Mouse (Mus musculus) urinary bladder, adult 18-20 months (tissue): ENCODE results near the gene Cadm1.

Experiments
- DNase-seq, 2 experiments: peaks; one replicate each; pipeline ENCODE4 v3.0.0; 2022; ENCODE audit warnings: low spot score in 2 of 2, mixed read lengths in 2 of 2

Cadm1 gene

GRCm38 (mm10) chr9:47739276-47739675, 209.3 kb downstream of the Cadm1 start:
- DNase-seq, result no peak

- no peak for DNase-seq
These were observed 211.8 kb downstream of the Cadm1 start for GRCm38 (mm10) chr9:47741751-47742150.

- DNase-seq, result no peak
These were observed 214.9 kb downstream of the Cadm1 start for GRCm38 (mm10) chr9:47744916-47745315.

GRCm38 (mm10) chr9:47745716-47746115, 215.7 kb downstream of the Cadm1 start:
- DNase-seq, result no peak

- DNase-seq, result no peak
These were observed 219.2 kb downstream of the Cadm1 start for GRCm38 (mm10) chr9:47749160-47749559.

- no peak for DNase-seq
These were observed 222.5 kb downstream of the Cadm1 start for GRCm38 (mm10) chr9:47752516-47752915.

GRCm38 (mm10) chr9:47753127-47753526, 223.2 kb downstream of the Cadm1 start:
- DNase-seq, result no peak

GRCm38 (mm10) chr9:47755119-47755518, 225.1 kb downstream of the Cadm1 start:
- no peak for DNase-seq

- DNase-seq, result no peak
These were observed 227.8 kb downstream of the Cadm1 start for GRCm38 (mm10) chr9:47757798-47758197.

- no peak for DNase-seq
These were observed 228.3 kb downstream of the Cadm1 start for GRCm38 (mm10) chr9:47758320-47758719.

GRCm38 (mm10) chr9:47759807-47760206, 229.8 kb downstream of the Cadm1 start:
- no peak for DNase-seq

GRCm38 (mm10) chr9:47761601-47762000, 231.6 kb downstream of the Cadm1 start:
- no peak for DNase-seq

- no peak for DNase-seq
These were observed 232.9 kb downstream of the Cadm1 start for GRCm38 (mm10) chr9:47762913-47763312.

GRCm38 (mm10) chr9:47764920-47765319, 234.9 kb downstream of the Cadm1 start:
- DNase-seq, result no peak

- no peak for DNase-seq
These were observed 235.3 kb downstream of the Cadm1 start for GRCm38 (mm10) chr9:47765323-47765722.

GRCm38 (mm10) chr9:47766342-47766741, 236.4 kb downstream of the Cadm1 start:
- DNase-seq, result no peak

- no peak for DNase-seq
These were observed 240.9 kb downstream of the Cadm1 start for GRCm38 (mm10) chr9:47770836-47771235.

GRCm38 (mm10) chr9:47771953-47772352, 242.0 kb downstream of the Cadm1 start:
- DNase-seq, result no peak

GRCm38 (mm10) chr9:47772750-47773149, 242.8 kb downstream of the Cadm1 start:
- DNase-seq, result no peak

- no peak for DNase-seq
These were observed 247.3 kb downstream of the Cadm1 start for GRCm38 (mm10) chr9:47776941-47777919.

GRCm38 (mm10) chr9:47778438-47778837, 248.5 kb downstream of the Cadm1 start:
- no peak for DNase-seq

- no peak for DNase-seq
These were observed 249.3 kb downstream of the Cadm1 start for GRCm38 (mm10) chr9:47779291-47779690.

- no peak for DNase-seq
These were observed 256.7 kb downstream of the Cadm1 start for GRCm38 (mm10) chr9:47786642-47787041.
